Mouse (Mus musculus) G1E-ER4 (cell line): ENCODE results near the gene Fabp3. TPM values are rescaled to one million over a fixed set of nuclear protein-coding genes. Genes with fewer than 3 reads are reported as not detected.

Source experiments
- GATA1 ChIP-seq: IDR thresholded peaks from one replicate; pipeline ENCODE4 v1.8.0; 2012; ENCODE audit warnings: low read length, inconsistent platforms
- polyA plus RNA-seq: library from polyadenylated mRNA; stranded (reverse); fragments of >175 nt; gene quantifications from 2 replicates; pipeline ENCODE4 v1.2.3, GENCODE M21; 2012

The Fabp3 gene
- not detected in 2 replicates for polyA plus RNA-seq

- TF ChIP-seq GATA1 = no peak
These were observed at the start of gene Fabp3, which contains the start of gene Gm10570 for GRCm38 (mm10) chr4:130308231-130309081. Fabp3 (plus strand) TSS chr4:130308595. Gm10570 (minus strand) TSS chr4:130308674.

DNA sequence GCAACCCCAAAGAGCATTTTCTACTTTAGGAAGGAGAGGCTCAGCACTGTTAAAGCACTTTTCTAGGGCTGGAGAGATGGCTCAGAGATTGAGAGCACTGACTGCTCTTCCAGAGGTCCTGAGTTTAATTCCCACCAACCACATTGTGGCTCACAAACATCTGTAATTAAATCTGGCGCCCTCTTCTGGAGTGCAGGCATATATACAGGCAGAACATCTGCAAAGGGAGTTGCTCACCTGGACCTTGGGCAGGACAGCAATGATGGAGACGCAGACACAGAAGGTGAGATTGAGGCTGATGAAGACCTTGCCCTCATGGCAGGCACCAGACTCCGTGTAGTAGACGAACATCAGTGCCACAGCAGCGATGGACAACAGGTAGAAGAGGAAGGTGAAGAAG lies 48.0 kb upstream of the Fabp3 start:
- TF ChIP-seq GATA1 = no peak

DNA sequence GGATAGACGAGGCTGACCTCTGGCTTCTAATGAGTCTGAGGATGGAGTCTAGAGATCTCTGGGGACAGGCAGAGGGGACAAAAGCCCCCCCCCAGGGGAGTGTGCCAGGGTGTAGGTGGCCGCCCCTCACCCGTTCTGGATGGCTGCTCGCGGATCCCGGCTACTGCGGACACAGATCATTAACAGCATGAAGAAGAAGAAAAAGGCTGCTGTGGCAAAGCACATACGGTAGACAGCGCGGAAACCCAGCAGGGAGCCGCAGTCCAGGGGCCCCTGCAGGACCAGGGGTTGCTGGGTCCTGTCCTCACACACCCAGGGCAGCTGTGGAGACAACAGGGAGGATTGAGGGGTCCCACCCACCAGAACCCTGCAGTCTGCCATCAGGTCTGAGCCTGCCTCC lies 44.3 kb upstream of the Fabp3 start:
- TF ChIP-seq GATA1 = no peak

DNA sequence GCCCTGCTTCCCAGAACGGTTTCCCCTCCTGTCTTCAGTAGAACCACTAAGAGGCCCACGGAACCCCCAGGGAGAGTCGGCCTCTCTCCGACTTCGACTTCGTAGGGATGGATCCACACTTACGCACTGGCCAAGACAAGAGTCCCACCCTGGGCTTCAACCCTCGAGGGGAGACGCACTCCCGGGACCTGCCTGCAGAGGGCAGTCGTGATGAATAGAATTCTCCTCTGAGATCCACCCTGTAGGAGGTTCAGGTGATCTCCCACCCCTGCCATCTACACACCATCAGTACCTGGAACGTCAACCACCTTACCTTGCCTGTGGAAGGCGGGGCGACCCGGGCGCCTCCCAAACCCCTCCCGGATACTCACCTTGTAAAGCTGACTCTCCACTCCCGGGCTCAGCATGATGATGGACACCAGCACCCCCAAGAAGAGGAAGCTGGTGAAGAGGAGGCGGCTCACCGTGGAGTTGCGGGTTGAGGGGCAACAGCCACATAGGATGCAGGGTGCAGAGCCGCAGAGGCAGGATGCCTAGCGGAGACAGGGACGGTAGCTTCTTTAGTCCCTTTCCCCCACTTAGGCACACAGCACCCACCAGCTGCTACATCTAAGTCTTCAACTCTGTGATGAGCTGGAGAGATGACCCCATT lies 43.6 kb upstream of the Fabp3 start:
- TF ChIP-seq GATA1 = no peak

GRCm38 (mm10) chr4:130266601-130267000 lies 41.8 kb upstream of the Fabp3 start:
- TF ChIP-seq GATA1 = no peak

DNA sequence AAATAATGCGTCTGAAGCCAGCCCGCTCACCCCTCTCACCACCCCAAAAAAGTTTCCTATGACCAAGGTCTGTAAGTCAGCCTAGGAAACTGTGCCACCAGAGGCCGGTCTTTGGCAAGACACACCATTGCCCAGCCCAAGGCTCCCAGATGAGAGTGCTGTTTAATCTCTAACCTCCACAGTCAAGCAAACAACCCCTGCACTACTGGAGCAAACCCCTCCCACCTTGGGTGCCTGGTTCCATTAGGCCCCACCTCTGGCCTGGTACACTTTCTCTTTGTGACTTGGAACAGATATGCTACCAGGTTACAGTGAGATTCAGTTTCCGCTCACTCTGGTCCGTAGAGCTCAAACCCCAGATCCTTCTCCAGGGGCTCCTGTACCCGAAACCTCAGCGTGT lies 41.3 kb upstream of the Fabp3 start:
- no peak for TF ChIP-seq GATA1

GRCm38 (mm10) chr4:130268736-130269135 lies 39.7 kb upstream of the Fabp3 start:
- no peak for TF ChIP-seq GATA1

- no peak for TF ChIP-seq GATA1
These were observed 38.3 kb upstream of the Fabp3 start for GRCm38 (mm10) chr4:130270089-130270488.

- TF ChIP-seq GATA1 = no peak
These were observed 37.6 kb upstream of the Fabp3 start for GRCm38 (mm10) chr4:130270611-130271347.

GRCm38 (mm10) chr4:130273698-130274345 lies 34.6 kb upstream of the Fabp3 start:
- TF ChIP-seq GATA1 = no peak

DNA sequence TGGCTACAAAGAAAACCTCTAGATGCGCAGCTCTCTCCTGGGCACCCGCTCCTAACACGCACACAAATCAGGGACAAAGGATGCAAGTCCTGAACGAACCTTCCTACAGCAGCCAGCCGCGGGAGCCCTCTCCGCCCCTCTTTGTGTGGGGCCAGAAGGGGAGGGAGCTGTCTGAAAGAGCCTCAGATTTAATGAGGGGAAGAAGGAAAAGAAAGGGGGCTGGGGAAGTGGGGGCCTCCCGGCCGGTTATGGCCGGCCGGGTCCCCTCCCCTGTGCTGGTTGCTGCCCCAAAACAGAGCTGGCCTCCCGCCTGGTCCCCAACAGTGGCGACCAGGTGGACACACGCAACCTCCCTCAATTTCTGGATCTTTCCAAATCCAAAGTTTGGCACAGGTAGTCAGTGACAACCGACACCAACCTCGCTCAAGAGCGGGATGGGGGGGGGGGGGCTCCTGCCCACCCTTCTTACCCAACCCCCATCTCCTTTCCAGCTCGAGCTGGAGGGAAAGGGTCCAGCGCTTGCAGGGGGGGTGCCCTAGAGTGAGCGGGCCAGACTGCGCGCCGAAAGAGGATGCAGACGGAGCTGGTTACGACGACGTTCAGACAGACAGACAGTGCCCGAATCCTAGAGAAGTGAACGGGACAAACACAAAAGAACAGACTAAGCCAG lies 33.9 kb upstream of the Fabp3 start:
- TF ChIP-seq GATA1 = no peak

- no peak for TF ChIP-seq GATA1
These were observed 33.2 kb upstream of the Fabp3 start for GRCm38 (mm10) chr4:130275016-130275822.

- TF ChIP-seq GATA1 = no peak
These were observed 32.6 kb upstream of the Fabp3 start for GRCm38 (mm10) chr4:130275823-130276105.

DNA sequence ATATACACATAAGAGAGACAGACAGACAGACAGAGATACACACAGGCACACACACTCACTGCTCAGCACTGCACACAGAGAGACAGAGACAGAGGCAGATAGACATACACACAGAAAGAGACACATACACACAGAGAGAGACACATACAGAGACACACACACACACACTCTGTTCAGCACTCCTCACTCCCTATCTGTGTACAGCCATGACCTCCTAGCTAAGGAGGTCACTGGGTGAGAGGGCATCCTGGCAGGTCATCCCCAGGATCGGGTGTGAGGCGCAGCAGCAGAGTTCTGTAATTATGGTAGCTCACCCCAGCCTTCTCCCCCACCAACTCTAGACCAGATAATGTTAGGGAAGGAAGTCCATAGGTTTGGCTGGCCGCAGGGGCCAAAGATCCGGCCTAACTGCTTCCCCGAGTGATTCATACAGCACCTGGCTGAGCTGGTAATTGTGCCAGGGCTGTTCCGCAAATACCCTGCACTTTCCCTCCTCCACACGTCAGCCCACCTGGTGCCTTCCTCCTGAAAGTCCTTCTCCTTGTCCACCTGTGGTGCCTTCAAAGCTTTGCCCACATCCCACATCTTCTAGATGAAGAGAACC lies 31.7 kb upstream of the Fabp3 start:
- TF ChIP-seq GATA1 = no peak

- TF ChIP-seq GATA1 = no peak
These were observed 29.3 kb upstream of the Fabp3 start, which contains the start of gene Serinc2 for GRCm38 (mm10) chr4:130279105-130279504. Serinc2 (minus strand) TSS chr4:130279205.
